Mouse (Mus musculus): Measurements from ENCODE around the gene Dph7. TPM values are rescaled to one million over a fixed set of nuclear protein-coding genes. Genes with fewer than 3 reads are reported as not detected.
"Not testable (repeated sequence)": the region's sequence is repeated elsewhere in the genome, so short reads cannot be mapped to it uniquely, and the experiment has no call there.

Dph7 gene
- polyA plus RNA-seq, 1 experiment: 22.1 TPM

- DNase-seq (ENCODE audit: low spot score): no peak
Observed at GRCm38 (mm10) chr2:24970386-24970785, 8.2 kb downstream of the Dph7 start.

- DNase-seq (ENCODE audit: low spot score): not testable (repeated sequence)
Observed at GRCm38 (mm10) chr2:24974452-24974851, 12.3 kb downstream of the Dph7 start.

GRCm38 (mm10) chr2:24974906-24975703 is 12.9 kb downstream of the Dph7 start, which contains the start of gene Mrpl41:
Gene Mrpl41, minus strand, starts transcription at chr2:24975098.
- DNase-seq (ENCODE audit: low spot score): peak; percentile 91

DNA sequence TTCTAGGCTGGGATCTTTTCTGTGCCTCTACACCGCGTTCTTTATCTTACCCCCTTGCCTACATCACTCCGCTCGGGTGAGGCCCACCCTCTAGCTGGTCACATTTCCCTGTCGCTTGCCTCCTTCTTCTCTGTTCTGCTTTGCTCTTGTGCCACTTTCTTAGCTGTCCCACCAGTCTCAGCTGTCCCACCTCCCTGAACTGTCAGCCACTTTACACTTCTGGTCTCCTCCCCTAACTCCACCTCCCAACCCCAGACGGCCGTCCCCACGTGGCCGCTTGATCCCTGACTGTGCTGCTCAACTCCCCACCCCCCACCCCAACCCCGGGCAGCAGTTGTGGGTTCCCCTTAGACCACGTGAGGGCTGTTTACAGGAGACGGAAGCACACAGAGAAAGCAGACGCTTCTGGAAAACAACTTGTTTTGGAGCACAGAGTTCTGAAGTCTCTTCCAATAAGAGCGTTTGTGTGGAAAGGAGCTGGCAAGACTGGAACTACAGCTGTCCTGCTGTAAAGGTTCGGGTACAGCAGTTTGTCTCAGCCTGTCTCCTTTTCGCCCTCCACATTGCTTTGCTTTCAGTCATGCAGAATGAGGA is 13.6 kb downstream of the Dph7 start, which contains the start of gene Pnpla7:
Pnpla7 (plus strand) TSS at position 330 of the 594 bp plus-strand sequence.
- DNase-seq (ENCODE audit: low spot score): peak; percentile 57

GRCm38 (mm10) chr2:24976960-24977359 is 14.8 kb downstream of the Dph7 start:
- DNase-seq (ENCODE audit: low spot score): no peak

GRCm38 (mm10) chr2:24987762-24988161 is 25.6 kb downstream of the Dph7 start:
- DNase-seq (ENCODE audit: low spot score): no peak

GRCm38 (mm10) chr2:24995332-24995731 is 33.1 kb downstream of the Dph7 start:
- DNase-seq (ENCODE audit: low spot score): no peak

DNA sequence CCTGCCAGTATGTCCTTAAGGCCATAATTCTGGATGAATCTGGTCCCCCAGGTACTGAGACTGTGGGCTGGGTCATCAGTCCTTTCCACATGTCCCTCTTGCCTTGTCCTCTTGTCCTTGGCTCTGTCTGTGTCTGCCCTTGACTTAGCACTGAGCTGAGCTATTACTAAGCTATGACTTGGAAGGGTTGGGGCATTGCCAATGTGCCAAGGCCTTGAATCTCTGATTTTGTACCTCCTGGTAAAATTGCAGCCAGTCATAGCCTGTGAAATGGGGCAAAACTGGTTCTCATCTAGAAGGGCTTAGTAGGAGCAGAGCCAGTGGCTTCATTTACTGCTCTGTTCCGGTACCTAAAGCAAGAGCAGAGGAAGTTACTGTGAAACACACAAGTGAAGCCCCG is 34.3 kb downstream of the Dph7 start:
- no peak for DNase-seq (ENCODE audit: low spot score)

DNA sequence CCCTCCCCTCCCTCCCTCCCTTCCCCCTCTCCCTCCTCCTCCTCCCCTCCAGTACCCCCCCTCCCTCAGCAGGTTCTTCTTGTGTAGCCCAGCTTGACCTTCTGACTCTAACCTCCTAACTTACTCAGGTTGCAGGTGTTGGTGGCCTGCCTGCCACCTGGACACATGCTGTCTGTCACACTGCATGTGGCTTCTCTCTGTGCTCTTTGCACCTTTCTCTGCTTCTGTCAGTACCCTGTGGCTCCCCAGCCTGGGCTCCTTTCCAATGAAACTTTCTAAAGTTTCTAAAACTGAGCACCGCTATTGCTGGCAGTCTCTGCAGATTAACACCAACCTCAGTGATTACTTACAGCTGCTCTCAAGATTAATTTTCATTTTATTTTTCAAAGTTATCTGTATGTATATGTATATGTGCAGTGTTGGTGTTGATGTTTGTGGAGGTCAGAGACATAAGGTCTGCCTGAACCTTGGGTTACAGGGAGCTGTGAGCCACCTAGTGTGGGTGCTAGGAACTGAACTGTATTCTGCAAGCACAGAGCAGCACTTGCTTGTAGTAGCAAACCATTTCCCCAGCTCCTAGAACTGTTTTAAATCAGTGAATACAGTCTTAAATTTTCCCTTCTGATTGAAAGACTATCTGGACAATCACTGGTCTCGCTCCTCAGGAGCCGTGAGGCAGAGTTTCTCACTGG is 38.5 kb downstream of the Dph7 start:
- DNase-seq (ENCODE audit: low spot score): no peak

- no peak for DNase-seq (ENCODE audit: low spot score)
Observed at GRCm38 (mm10) chr2:25003946-25004786, 42.0 kb downstream of the Dph7 start.

GRCm38 (mm10) chr2:25006767-25007166 is 44.6 kb downstream of the Dph7 start:
- no peak for DNase-seq (ENCODE audit: low spot score)

- DNase-seq (ENCODE audit: low spot score): no peak
Observed at GRCm38 (mm10) chr2:25008250-25008649, 46.0 kb downstream of the Dph7 start.

Other genes starting within 250 kb of the Dph7 start
- gene Cacna1b, start 199.2 kb upstream of the Dph7 start, polyA plus RNA-seq (2012; rRNA removed): 1.4 and 1.6 TPM in 2 replicates
- 47.7 and 52.6 TPM in 2 replicates for gene Ehmt1, start 42.8 kb upstream of the Dph7 start, polyA plus RNA-seq (2012; rRNA removed)
- 89.6 and 140 TPM in 2 replicates for gene Arrdc1, start 27.1 kb upstream of the Dph7 start, polyA plus RNA-seq (2012; rRNA removed)
- 9.4 and 11.7 TPM in 2 replicates for gene Zmynd19, start 12.6 kb upstream of the Dph7 start, polyA plus RNA-seq (2012; rRNA removed)
- 61.3 and 66.0 TPM in 2 replicates for gene Mrpl41, start 12.7 kb downstream of the Dph7 start, polyA plus RNA-seq (2012; rRNA removed)
- gene Pnpla7, start 13.6 kb downstream of the Dph7 start, polyA plus RNA-seq (2012; rRNA removed): 17.2 and 24.1 TPM in 2 replicates
- gene Nsmf, start 92.0 kb downstream of the Dph7 start, polyA plus RNA-seq (2012; rRNA removed): 87.4 and 114 TPM in 2 replicates
- 0.03 and 0.07 TPM in 2 replicates for gene Entpd8, start 117.9 kb downstream of the Dph7 start, polyA plus RNA-seq (2012; rRNA removed)
- gene Noxa1, start 132.7 kb downstream of the Dph7 start, polyA plus RNA-seq (2012; rRNA removed): 0.13 and 0.18 TPM in 2 replicates
- gene Nrarp, start 218.4 kb downstream of the Dph7 start, polyA plus RNA-seq (2012; rRNA removed): 50.1 and 60.0 TPM in 2 replicates
- gene Tor4a, start 234.5 kb downstream of the Dph7 start, polyA plus RNA-seq (2012; rRNA removed): 22.6 and 25.3 TPM in 2 replicates
- 55.4 and 60.6 TPM in 2 replicates for gene Nelfb, start 249.1 kb downstream of the Dph7 start, polyA plus RNA-seq (2012; rRNA removed)

Measured in urinary bladder, adult 2 months (tissue).